Mouse (Mus musculus): ENCODE data around the gene Mmaa.
A peak's percentile ranks its signal among the peaks of the same experiment; 100 is the strongest.

The Mmaa gene

DNA sequence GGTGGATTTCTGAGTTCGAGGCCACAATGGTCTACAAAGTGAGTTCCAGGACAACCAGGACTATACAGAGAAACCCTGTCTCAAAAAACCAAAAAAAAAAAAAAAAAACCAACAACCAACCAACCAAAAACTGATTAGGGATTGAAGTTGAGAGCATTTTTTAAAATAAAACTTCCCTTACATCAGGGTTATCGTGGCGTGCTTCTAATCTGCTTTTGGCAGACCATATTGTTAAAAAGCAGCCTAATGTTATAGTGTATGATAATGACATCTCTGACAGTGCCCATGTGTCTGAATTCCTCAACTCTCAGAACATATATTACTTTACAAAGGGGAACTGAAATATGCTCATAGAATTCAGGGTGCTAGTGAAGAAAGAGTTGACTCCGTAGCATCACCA is 6.5 kb downstream of the Mmaa start:
- no peak for DNase-seq

DNA sequence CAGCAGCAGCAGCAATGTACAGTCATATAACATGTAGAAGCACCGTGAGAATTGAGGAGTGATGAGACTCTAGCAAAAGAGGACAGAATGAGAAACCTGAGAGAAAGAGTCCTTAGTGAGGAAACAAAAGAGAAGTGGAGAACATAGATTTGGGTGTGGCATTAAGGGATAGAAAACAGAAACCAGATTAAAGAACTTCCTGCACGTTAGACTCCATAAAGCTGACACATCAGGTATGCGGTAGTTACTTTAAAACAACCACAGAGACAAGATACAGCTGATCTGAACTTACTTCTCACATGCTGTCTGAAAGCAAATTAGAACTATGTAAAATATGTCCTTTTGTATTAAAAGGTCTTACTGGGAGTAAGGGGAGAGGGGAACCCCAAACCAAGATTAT is 8.3 kb downstream of the Mmaa start:
- no peak for DNase-seq

DNA sequence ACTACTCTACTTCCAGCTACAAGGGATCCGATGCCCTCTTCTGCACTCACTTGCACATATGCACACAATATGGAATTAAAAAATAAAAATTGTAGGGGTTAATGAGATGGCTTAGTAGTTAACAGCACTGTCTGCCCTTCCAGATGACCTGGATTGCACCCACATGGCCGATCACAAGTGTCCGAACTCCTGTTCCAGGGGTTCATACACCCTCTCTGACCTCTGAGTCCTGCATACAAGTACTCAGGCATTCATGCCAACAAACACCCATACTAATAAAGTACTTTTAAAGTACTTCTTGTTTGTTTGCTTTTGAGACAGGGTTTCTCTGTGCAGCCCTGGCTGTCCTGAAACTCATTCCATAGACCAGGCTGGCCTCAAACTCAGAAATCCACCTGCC is 10.1 kb downstream of the Mmaa start:
- DNase-seq = no peak

DNA sequence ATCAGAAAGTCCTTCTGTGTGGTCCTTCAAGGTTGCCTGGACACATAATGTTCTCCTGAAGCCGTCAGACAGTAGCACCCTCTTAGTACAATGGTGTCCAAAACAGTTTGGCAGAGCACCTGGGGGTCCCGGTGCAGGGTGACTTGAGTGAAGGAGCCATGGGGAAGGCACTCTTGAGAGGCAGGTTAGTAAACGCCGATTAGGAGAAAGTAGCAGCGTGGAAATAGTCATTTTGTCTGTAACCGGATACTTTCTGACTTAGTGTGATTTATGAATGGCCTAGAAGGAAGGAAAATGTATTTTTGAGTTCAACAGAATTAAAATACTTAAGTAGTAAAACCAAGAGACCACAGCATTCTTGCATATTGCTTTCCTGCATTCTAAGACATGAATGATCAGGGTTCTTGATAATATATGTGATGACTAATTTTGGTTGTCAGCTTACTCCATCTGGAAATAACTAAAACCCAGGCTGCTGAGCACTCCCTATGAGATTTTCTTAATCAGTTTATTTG is 13.3 kb downstream of the Mmaa start:
- no peak for DNase-seq

DNA sequence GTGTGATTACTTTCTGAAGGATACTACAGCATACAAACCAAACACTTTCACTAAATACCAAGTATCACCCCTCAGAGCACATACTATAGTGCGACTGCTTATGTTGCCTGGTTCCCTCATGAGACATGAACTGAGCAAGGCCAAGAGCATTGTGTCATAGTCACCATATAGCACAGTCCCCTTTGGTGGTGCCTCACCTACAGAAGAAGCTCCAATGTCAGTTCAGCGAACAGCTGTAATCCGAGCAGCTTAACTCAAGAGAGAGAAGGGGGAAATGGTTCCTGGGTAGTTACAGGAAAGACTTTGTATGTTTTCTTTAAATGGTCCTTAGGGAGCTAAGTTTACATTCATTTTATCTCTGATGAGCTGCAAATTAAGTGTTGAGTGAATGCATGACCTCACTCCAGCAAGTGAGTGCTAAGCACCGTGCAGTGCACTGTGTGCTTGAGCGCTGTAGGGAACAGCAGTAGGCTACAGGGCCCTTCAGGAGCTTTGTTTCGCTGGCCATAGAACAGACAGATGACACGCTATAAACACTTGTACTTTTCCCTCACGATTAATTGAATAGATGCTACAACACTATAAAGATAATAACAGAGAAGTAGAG is 17.4 kb downstream of the Mmaa start:
- DNase-seq = no peak

DNA sequence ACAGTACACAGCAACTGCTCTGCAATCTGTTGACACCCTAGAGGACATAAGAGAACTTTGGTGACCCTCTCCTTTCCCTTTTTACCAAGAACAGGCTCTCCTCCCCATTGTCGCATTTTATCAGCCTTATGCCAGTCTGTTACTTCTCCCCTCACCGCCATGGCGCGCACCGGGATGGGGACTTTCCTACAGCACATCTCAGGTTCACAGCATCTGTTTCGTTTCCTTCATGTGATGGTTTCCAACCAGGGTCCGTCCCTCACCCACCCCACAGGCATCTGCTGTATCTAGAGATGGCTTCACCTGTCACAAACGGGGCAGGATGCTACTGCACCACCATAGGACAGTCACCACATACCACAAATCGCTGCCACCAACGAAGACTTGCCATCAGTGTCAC is 19.8 kb downstream of the Mmaa start:
- DNase-seq = no peak

DNA sequence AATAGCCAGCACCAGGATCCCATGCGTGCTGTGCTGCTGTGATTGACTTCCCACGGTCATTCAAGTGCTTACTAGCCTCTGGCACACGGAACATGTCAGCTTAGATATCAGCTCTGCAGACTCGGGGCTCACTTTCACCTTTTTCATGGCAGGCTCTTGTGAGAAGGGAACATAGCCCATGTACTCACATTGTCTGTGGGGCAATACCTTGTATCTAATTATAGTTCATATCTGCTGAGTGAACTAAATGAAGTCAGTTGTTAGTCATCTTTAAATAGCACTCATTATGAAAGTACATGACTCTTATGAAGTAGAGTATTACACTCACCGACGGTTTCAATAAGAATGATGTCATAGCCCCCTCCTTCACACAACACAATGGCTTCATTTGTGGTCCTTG is 21.0 kb downstream of the Mmaa start:
- DNase-seq = no peak

DNA sequence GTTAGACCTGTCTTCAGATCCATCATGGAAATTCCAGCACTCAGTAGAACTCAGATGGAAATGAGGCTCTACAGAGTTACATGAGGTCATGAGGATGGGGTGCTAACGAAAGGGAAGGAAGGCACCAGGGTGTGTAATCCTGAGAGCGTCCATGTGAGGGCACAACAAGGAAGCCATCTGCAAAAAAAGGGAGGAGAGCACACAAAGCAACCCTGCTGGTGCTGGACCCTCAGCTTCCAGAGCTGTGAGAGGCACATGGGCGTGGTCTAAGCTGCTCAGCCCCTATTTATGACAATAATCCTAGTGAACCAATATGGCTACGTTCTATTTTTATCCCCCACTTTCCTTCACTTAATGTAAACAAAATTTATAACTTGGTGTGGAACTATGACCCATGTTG is 22.1 kb downstream of the Mmaa start:
- DNase-seq = no peak

DNA sequence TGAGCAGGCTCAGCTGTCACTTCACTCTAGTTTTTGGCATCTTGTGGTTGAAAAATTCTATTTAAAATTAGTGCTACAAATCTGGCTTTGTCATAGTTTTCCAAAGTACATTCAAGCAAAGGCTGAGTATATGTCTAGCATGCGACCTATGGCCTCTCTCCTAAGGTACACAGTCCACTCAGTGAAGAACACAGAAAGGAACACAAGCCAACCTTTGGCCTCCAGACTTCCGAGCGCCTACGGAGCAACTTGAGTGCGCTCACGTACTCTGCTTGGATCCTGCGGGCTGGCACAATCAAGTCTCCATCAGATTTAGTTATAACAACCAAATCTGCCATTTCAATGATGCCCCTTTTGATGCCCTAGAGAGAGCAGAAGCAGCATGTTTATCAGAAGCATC is 25.8 kb downstream of the Mmaa start:
- DNase-seq = no peak

DNA sequence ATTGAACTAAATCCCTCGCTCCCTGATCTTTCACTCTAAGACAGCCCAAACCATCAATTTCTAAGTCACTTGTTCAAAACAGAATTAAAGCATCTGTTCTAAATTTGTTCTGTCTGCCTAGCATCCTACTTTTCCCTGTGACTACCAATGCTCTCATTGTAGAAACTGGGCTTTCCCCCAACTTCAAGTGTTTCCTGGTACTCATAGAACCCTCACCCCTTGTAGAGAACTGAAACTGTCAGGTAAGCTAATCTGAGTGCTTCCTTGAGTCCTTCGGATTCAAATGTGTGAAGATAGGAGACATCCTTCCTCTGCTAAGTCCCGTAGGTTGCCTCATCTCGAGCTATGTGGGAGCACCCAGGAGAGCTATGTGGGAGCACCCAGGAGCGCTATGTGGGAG is 32.8 kb downstream of the Mmaa start:
- DNase-seq = no peak

DNA sequence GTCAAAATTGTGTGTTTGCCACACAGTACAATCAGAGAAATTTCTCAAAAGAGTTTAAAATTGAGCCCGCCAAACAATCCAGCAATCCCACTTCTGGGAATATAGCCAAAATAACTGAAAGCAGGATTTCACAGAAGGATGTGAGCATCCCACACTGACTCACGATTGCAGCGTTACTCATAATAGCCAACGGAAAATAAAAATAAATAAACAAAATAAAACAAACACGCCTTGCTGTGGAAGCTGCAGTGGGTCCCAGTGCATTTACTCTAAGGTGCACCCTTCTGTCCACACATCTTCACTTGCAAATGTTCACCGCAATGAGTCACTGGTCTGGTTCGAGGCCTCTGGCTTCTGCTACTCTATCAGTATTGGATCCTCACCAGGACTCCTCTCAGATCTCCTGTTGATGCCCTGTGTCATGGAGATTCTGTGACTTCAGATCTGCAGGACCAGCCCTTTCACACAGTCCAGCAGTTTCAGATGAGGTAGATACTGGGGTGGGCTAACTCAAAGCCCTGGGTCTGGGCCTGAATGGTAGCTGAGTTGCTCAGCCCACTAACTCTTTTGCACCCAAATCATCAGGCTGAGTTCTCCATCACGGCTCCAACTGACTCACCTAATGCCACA is 38.5 kb downstream of the Mmaa start:
- DNase-seq = no peak

DNA sequence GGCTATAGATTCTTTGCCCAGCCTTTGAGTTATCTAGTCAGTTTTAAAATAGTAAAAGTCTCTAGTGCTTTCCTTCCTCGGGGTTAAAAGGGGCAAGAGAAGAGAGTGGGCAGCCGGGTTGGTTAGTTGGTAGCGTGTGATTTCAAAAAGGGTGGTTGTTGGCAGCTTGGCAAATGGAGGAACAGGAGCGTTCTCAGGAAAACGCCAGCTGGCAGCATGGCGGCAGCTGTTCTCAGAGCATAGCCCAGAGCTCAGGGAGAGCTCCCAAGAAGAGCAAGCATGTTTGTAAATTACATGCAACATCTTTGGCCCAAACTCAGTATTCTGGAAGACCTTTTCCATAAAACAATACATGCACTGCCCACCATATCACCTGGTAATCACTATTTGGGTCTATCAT is 41.0 kb downstream of the Mmaa start:
- DNase-seq = no peak

DNA sequence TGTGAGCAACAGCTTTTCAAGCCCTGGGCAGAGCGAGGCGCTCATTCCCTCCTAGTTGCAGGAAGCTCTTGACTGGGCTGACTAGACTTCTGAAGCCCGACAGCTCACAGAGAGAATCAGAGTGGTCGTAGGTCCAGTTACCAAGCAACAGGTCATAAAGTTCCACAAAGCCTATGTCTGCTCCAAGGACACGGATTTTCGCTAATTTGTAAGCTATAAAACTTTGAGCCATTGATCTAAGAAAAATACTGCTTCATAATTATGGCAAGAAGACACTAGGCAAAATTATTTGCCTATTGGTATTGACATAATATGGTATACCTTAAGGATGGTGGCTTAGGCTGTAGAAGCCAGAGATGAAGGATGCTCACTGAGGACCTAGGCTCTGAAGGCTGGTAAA is 46.3 kb downstream of the Mmaa start, which contains the start of gene 1700011L22Rik:
Gene 1700011L22Rik (minus strand): TSS at position 101 of the 400 bp plus-strand sequence.
- DNase-seq = no peak

DNA sequence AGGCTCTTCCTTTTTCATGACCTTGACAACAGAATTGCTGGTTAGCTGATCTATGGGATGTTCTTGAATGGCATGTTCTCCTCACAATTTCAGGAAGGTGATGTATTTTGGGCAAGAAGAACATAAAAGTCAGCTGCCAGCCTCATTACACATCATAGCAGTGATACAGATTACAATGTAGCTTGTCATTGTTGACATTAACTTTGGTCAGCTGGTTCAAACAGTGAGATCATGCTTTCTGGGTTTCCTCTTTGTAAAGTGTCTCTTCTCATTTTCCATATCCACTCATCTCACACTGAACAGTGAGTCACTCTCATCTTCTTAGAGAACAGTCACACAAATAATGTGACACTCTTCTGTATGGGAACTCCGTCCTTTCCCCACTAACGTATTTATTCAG is 51.3 kb downstream of the Mmaa start:
- no peak for DNase-seq

DNA sequence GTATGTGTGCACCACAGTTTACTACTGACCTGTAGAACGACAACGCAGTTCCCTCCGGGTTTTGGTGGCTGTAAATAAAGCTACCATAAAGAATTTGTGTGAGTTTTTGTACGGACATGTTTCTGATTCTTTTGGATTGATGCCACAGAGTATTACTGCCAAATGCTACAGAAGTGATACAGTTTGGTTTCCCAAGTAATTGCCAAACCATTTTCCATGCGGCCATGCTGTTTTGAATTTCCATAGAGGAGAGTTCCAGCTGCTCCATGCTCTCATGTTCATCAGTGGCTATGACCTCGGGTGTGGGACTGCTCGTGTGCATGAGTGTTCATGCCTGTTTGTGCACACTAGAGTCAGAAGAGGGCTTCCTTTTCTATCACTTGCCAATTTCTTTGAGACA is 54.7 kb downstream of the Mmaa start:
- DNase-seq = no peak

DNA sequence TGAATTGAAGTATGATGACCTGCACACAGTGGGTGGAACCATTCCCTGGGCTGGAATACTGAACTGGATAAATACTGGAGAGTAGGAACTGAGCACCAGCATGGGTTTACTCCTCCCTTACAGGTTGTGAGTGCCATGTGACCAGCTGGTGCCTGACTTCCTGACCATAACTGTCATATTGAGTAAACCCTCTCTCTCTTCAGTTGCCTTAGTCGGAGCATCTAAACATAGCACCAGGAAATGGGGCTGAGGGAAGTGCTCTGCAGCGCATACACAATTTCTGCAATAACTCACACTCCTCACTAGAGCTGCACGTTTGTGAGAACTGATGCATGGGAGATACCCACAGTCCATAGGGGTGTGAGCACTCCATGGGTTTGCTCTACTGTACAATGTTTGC is 55.4 kb downstream of the Mmaa start:
- DNase-seq = no peak

DNA sequence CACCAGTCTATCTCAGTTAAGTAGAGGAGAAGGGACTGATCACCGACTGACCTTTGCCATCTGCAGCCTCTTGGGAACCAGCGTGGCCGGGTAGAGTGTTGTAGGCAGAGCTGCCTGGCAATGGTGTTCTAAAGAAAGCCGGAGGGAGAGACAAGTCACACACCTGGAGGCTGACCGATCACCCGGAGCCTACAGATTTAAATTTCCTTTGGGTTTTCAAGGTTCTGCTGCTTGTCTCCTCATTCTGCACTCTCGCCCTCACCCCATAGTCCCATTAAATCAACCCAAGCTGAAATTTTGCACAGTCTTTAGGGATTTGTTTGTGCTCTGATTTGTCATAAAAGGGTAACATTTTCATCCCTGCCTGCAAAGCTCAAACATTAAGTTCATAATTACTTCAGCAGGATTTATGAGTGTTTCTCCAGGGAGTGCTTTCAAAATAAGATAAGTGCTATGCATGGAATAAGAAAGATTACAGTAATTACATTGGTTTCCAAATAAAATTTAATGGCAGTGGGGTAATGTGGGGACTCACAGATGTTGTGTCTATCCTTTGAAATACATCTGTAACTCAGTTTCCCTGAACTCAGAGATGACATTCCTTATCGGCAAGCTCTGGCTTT is 65.4 kb downstream of the Mmaa start:
- no peak for DNase-seq

DNA sequence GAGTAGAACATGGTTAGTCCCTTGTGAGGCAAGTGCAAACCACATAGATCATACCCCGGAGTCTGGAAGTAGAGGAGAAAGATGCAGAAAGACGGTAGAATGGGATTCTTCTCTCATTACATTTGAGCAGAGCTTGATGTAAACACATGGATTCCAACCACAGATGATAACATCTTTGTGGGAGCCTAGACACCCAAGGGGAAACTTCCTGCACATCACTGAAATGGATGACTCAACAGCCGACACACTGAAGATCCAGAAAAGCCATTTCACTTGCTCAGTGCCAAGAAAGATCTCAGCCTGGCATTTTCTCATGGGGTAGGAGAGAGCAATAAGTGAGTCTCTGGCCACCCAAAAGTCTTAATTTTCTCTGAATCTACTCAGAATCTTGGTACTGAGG is 66.8 kb downstream of the Mmaa start:
- no peak for DNase-seq

DNA sequence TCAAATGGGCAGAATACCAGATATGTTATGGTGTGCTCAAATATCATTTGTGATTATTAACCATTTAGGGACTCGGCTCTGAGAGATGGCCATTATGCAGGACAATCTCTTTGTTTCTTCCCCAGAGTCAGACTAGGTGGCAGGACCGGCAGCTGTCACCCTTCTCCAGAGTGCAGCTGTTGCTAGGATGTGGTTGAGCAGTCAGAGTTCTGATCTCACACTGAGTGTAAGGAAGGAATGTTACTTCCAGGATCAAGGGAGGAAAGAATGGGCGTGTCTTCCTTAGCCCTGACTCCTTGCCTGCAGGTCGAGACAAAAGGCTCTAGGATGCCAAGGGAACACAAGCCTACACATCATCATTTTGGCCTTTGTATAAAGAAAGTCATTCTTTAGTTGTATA is 67.5 kb downstream of the Mmaa start:
- DNase-seq = no peak

DNA sequence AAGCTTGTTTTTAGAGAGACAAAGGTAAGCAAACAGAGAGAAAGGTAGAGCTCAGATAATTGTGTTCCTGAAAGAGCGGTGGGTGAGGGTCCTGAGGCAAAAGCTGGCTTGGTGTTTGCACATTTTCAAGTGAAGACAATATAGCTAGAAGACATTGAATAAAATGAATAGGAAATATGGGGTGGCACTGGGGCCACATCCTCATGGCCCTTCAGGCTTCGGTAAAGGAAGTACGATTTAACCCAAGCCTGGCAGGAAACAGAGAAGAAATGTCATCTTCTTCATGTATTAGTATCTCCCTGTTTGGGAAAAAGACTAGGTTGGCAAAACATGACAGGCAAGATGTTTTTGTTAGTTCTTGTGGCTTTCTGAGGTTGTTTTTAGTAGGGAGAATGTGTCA is 68.7 kb downstream of the Mmaa start:
- DNase-seq = no peak

DNA sequence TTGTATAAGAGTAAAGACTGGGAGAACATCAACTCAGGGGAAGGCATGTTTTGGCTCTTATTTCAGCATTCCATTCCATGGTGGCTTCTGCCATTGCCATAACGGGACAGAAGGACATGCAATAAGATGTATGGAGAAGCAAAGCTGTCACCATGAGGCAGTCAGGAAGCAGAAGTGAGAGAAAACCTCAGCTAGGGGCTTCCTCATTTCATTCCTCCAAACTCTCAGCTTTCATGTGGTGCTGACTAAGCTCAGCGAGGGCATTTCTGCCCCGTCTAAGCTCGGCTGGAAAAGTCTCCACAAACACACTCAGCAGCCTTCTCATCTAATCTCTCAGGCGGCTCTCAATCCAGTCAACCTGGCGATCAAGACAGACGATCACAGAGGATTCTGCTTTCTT is 69.2 kb downstream of the Mmaa start:
- no peak for DNase-seq

DNA sequence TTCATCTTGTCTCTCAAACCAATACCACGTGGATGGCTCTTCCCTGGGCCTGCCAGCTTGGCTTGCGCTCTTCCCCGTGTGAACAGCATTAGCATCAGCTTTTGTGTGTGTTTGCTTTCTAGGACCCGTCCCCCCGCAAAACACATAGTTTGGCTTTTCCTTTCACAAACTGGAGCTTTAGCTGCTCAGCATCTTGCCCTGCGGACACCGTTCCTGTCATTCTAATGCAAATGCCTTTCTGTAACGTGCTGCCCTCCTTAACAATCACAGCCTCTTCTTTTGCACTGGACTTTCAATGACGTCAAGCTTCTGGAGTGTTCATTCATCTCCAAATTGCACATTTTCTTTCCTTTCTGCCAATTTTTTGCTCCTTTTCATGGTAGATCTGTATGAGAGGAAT is 70.4 kb downstream of the Mmaa start:
- DNase-seq = no peak

DNA sequence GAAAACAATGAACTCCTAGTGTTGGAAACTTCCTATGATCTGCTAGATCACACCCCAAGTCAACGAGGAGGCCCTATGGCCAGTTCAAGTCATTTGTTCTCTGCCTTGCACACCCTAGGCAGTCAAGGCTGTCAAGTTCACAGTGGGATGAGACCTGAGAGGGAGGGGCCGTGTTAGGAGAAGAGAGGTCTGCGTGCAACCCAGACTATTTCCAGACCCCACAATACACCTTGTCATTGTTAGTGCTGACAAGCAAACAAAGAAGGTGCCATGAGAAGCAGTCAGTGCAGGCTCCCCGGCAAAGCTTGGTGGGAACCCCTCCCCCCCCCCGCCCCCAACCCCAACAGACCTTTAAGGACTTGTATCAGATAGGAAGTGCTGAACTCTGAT is 72.0 kb downstream of the Mmaa start:
- DNase-seq = no peak

DNA sequence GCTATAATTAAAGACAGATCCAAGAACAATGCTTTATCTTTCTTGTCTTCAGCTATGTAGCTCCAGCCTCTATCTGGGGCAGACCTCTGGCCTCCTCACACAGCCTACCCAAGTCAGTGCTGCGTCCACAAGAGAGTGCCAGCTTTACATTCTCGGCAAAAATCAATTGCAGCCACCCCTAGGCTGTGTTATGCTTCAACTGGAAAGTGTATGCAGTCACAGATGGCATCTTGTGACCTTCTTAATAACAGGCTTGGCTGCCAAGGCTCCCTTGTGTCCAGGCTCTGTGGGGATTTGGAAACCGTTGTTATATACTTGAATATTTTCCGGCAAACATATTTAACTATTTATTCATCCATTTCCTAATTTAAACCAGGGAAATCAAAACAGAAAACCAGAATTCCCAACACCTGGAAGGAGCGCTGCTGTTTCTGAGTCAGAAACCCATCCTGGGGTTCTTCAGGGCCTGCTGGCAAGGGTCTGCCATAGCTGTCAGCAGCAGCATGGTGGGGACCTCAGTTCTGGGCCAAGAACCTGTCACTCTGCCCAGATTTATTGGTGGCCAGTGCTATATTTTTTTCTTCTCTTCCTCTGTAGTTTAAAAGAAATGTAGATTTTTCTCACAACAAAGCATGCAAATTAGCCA is 72.5 kb downstream of the Mmaa start:
- DNase-seq = peak; percentile 15

Data from retina, postnatal 1 day (tissue).